Mouse (Mus musculus) c-Kit-positive CD71-positive TER-119-negative erythroid progenitor cells, embryonic 14.5 days (primary cell): ENCODE data around the gene C330007P06Rik.
A peak's percentile ranks its signal among the peaks of the same experiment; 100 is the strongest.
"Not testable (repeated sequence)": the region's sequence is repeated elsewhere in the genome, so short reads cannot be mapped to it uniquely, and the experiment has no call there.

Source experiments
- DNase-seq: peaks from one replicate; pipeline ENCODE4 v3.0.0-alpha.2; 2013; ENCODE audit warnings: low read depth

Gene C330007P06Rik

GRCm38 (mm10) chrX:36873765-36874164 is at the start of gene C330007P06Rik, which contains the start of gene Ube2a:
Gene C330007P06Rik (minus strand): TSS chrX:36874111.
Gene Ube2a (plus strand): TSS chrX:36873900.
- no peak for DNase-seq

DNA sequence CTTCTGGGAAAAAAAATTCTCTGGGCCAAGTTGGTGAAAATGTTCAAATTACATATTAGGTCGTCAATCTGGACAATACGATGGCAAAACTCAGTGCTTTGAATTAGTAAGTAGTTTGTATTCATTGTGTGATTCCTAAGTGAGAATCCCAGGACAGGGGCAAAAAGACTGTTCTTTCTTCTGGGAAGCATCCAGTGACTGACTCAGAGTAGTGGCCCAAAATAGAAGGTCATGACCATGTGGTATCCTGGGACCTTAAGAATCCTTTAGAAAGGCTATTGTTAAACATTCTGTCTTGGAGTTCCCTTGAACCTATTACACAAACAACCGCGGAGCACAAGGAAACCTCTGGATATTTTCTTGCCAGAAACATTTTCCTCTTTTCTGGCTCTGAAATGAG is 47.4 kb upstream of the C330007P06Rik start:
- DNase-seq, result no peak

GRCm38 (mm10) chrX:36917749-36918148 is 43.8 kb upstream of the C330007P06Rik start:
- no peak for DNase-seq

GRCm38 (mm10) chrX:36911343-36911742 is 37.4 kb upstream of the C330007P06Rik start:
- no peak for DNase-seq

DNA sequence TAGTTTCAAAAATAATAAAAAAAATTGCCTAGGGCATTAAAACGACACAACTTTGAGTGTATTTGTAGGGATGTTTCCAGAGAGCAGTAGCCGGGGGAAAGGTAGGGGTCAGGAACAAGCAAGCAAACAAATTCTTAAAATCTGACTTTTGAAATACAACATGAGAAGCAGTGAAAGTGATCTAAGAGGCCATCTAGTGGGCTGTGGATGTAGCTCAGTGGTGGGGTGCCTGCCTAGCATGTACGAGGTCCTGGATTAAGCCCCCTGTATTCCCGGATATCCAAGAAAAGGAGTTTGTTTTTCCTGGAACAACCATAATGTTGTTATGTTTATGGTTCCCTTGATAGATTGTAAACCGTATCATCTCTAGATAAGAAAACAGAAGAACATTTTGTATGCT is 32.6 kb upstream of the C330007P06Rik start:
- no peak for DNase-seq

DNA sequence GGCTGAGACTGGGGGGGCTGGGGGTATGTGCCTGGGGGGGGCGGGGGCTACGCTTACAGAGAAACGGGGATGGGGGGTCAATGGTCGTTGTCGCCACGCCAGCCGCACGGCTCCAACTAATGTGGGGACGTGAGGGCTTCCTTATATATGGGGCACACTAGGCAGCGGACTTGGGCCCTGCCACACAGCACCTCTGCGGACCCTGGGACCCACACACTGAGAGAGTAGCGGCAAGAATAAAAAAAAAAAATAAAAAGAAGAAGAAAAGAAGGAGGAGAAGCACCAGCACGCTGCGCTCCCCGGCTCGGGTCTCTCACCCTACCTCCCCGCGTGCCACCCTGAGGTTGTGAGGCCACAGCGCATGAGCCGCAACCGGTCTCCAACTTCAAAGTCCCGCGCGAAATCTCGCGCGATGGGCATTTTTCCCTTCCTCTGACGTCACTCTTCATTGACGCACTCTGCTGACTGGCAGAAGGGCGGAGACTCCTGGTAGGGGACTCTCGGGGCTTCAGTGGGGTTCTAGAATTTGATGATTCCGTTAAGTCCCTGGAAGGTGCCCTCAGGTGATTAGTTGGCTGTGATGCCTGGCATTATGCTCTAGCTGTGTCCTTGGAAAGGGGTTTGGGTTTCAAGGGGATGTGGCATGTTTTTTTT is 29.3 kb upstream of the C330007P06Rik start:
- DNase-seq, result peak; percentile 80

DNA sequence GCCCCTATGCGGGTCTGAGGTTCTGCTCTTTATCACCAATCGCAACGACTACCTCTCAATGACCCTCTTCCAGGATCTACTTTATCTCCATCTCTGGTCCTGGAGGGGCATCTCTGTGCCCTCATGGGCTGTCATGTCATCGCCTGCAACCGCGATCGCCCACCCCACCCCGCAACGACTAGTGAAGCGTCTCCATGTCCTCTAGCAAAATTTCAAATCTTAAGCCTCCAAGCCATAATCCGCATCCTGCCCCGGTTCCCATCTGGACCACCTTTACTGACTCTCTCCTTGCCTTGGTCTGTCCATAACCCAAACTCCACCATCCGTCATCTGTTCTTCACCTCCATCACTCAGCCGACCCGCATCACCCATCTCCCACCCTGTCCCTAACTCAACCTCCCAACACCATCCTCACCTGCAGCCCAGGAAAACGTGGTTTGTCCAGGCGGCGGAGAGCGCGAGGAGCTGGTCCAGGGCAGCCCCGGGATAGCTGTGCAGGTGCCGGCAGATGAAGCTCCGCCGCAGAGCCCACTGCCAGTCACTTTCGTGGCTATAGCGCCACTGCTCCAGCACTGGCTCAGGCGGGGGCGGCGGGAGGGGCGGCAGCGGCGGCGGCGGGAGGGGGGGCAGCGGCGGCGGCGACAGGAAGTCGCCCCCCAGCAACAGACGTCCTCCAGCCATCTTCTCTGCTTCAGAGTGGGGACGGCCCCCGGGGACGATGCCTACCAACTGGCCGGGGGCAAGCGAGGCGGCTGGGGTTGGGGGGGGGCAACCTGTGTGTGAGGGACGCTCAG is 28.6 kb upstream of the C330007P06Rik start, which contains the start of gene Nkrf:
Nkrf (minus strand) TSS at position 579 of the 794 bp plus-strand sequence.
- no peak for DNase-seq

DNA sequence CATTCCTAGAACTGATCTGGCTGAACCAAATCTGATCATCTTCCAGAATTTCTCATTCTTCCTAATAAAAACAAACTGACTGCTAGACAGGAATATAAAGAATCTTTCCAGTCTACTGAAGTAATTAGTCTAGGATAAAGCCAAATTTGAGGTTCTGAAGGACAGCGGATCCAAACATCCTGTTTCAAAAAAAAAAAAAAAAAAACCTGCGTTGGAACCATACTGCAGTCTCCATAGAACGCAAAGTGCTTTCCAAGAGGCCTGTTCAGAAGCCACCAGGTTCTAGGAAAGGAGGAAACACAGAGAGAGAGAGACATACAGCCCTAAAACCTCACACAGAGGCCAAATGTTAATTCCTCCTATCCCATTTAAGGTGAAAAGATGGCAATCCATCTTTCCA is 27.7 kb upstream of the C330007P06Rik start:
- no peak for DNase-seq

GRCm38 (mm10) chrX:36898931-36899330 is 25.0 kb upstream of the C330007P06Rik start:
- DNase-seq, result not testable (repeated sequence)

- DNase-seq, result no peak
Observed at GRCm38 (mm10) chrX:36884719-36885118, 10.8 kb upstream of the C330007P06Rik start.

- DNase-seq, result no peak
Observed at GRCm38 (mm10) chrX:36874704-36875128, 805 bp upstream of the C330007P06Rik start.

GRCm38 (mm10) chrX:36874178-36874696 is 326 bp upstream of the C330007P06Rik start:
- DNase-seq, result peak; percentile 71

DNA sequence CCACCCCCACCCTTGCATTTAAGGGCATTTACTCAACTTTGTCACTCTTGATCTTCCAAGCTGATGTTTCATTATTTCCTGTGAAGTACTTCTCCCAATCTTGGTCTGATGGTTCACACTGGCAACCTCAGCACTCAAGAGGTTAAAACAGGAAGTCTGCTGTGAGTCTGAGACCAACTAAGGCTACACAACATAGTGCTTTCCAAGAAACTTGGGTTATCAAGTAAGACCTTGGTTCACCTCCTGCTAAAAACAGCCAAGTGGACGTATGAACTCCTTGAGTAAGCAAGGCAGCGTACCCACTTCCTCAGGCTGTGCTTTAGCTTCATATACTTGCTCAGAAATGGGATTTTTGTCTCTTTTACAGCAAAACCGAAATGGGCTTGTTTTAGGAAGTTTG is 3.5 kb downstream of the C330007P06Rik start:
- DNase-seq, result no peak

DNA sequence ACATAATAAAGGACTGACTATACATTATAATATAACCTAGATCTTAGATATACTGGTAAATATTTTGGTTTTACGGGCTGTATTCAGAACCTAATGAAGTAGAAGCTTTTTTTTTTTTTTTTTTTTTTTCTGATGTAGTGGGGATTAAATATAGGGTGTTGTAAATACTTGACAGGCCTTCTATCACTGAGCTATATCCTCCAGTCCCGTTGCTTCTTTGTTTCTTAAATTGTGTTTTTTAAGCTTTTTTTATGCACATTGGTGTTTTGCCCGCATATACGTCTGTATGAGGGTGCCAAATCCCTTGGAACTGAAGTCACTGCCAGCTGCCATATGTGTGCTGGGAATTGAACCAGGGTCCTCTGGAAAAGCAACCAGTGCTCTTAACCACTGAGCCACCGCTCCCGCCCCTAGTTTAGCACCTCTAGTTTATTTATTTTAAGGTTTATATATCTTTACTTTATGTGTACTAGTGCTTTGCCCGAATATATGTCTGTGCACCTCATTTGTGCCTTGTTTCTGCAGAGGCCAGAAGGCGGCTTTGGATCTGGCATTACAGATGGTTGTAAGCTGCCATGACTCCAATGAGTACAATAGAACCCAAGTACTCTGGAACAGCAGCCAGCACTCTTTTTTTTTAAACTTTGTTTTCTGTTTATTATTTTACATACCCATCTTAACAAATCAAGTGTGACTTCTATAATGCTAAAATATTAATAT is 9.1 kb downstream of the C330007P06Rik start:
- no peak for DNase-seq

DNA sequence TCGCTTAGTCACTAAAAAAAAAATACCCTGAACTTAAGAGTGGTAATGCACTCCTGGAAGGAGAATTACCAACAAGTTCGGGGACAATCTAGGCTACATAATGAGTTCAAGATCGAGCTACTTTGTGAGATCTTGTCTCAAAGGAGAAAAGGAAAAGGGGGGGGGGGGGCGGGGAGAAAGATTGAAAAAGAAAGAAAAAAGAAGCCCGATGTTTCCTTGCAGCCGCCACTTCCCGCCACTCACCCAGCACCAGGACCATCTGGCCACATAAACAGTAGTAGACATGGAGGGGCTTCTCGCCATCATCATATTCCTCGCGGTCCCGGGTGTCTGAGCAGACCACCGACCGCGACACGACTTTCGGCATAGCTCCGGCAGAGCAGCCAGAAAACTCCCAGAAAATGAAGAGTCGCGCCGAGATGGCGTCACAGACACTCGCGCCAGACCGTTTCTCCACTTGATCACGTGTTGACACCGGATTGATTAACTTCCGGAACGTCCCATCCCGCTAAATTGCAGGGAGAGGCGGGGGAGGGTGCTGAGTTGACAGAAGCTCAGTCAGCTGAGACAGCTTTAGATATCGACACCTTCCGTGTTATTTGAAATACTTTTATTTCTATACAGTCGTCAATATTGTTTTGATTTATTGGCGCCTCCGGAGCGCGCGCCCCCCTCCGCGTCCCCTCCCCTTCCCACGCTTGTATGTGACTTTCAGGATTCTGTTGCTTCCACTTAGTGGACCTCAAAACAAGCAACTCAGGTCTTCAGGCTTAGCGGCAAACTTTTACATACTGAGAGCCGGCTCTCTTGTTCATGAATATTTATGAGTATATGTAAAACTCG is 9.9 kb downstream of the C330007P06Rik start:
- DNase-seq, result peak; percentile 74

- no peak for DNase-seq
Observed at GRCm38 (mm10) chrX:36852631-36853030, 21.3 kb downstream of the C330007P06Rik start.

DNA sequence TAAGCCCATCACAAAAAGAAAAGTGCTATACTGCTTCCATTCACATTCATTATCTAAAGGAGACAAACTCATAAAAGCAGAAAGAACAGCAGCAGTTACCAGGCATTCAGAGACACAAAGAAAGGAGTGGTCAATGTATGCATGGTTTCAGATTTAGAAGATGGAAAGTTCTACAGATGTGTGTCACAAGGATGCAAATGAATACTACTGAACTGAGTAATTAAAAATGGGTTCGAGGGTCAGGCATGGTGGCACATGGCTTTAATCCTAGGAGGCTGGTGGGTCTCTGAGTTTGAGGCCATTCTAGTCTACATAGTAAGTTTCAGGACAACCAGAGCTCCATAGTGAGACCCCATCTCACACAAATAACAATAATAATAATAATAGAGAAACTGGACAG is 26.8 kb downstream of the C330007P06Rik start:
- DNase-seq, result no peak

- DNase-seq, result no peak
Observed at GRCm38 (mm10) chrX:36843346-36843990, 30.4 kb downstream of the C330007P06Rik start.

GRCm38 (mm10) chrX:36841698-36842097 is 32.2 kb downstream of the C330007P06Rik start:
- no peak for DNase-seq

- DNase-seq, result no peak
Observed at GRCm38 (mm10) chrX:36839391-36839790, 34.5 kb downstream of the C330007P06Rik start.
